Mouse (Mus musculus) Patski (cell line): Measurements from ENCODE around the gene F2r. TPM values are rescaled to one million over a fixed set of nuclear protein-coding genes. Genes with fewer than 3 reads are reported as not detected.

ENCODE experiments used
- ATAC-seq: fragments of 100-300 bp; one replicate; pipeline ENCODE4 v1.8.0; 2021
- CTCF ChIA-PET: fragments of 350-600 bp; sonication (Branson Sonifier 250); formaldehyde crosslinking; loops from one replicate; lab custom pipeline; 2022; ENCODE audit warnings: inconsistent platforms; lab: Charles Lee
- POLR2A ChIA-PET: fragments of 350-600 bp; sonication (Branson Sonifier 250); formaldehyde crosslinking; loops from one replicate; lab custom pipeline; 2022; ENCODE audit warnings: antibody characterized with exemption, inconsistent platforms; lab: Charles Lee
- DNase-seq: peaks from one replicate; pipeline ENCODE4 v3.0.0-alpha.2; 2011; ENCODE audit warnings: low read depth, low spot score
- H3K27me3 ChIP-seq: fragments of 371-371 bp; one replicate; pipeline ENCODE4 v1.5.1; 2021
- CTCF ChIP-seq: fragments of 100-300 bp; IDR thresholded peaks from one replicate; pipeline ENCODE4 v1.5.1; 2021
- in situ Hi-C: fragments of 300-500 bp; cut with MboI; formaldehyde crosslinking; loops from 3 replicates; pipeline ENCODE4 v1.11.1; 2018; ENCODE audit warnings: low pct_unique_long_range_greater_than_20kb, mixed read lengths
- polyA plus RNA-seq: library from polyadenylated mRNA; unstranded; gene quantifications from one replicate; pipeline ENCODE4 v1.2.3, GENCODE M21; 2021

Gene F2r
- polyA plus RNA-seq, 1 experiment from 2014 or later: 168 TPM

GRCm38 (mm10) chr13:95614757-95615156, 3.5 kb downstream of the F2r start:
- in situ Hi-C loops: no loop called here
- H3K27me3 ChIP-seq: no peaks in the 10 kb centered on the region
- DNase-seq: no peak
- TF ChIP-seq CTCF: no peak
- CTCF ChIA-PET: interaction anchor here (0.9 kb wide), 1 partner anchor 28 kb away, joined by 3 read pairs; no protein-coding TSS in a partner anchor
- POLR2A ChIA-PET: interaction anchor here (0.6 kb wide), 1 partner anchor 981 kb away, joined by 4 read pairs; no protein-coding TSS in a partner anchor
- no peak for ATAC-seq

GRCm38 (mm10) chr13:95612243-95612642, 6.0 kb downstream of the F2r start:
- CTCF ChIA-PET: interaction anchor here (1.0 to 1.2 kb wide), 2 partner anchors 12 to 21 kb away, joined by 3 read pairs; no protein-coding TSS in a partner anchor
- ATAC-seq: no peak
- POLR2A ChIA-PET: no interaction called here
- TF ChIP-seq CTCF: no peak
- in situ Hi-C loops: no loop called here
- DNase-seq: no peak
- H3K27me3 ChIP-seq: no peaks in the 10 kb centered on the region

- peak; percentile 81 for ATAC-seq
- ChIA-PET CTCF (interaction anchor here (1.0 to 1.2 kb wide), 2 partner anchors 13 to 22 kb away, joined by 3 read pairs; no protein-coding TSS in a partner anchor), POLR2A (no interaction called here)
- no peak for TF ChIP-seq CTCF
- in situ Hi-C loops: no loop called here
- DNase-seq: peak; percentile 67
- H3K27me3 ChIP-seq: no peaks in the 10 kb centered on the region
Observed at GRCm38 (mm10) chr13:95611752-95612151, 6.5 kb downstream of the F2r start.

- DNase-seq: no peak
- H3K27me3 ChIP-seq: no peaks in the 10 kb centered on the region
- in situ Hi-C loops: no loop called here
- CTCF ChIA-PET: interaction anchor here (1.0 to 1.2 kb wide), 2 partner anchors 13 to 22 kb away, joined by 3 read pairs; no protein-coding TSS in a partner anchor
- ATAC-seq: no peak
- TF ChIP-seq CTCF: no peak
- POLR2A ChIA-PET: no interaction called here
Observed at GRCm38 (mm10) chr13:95610786-95611562, 7.3 kb downstream of the F2r start.

- CTCF ChIA-PET: no interaction called here
- in situ Hi-C loops: no loop called here
- no peak for TF ChIP-seq CTCF
- POLR2A ChIA-PET: no interaction called here
- no peaks in the 10 kb centered on the region for H3K27me3 ChIP-seq
- ATAC-seq (no peak), DNase-seq (no peak)
Observed at GRCm38 (mm10) chr13:95609088-95609420, 9.2 kb downstream of the F2r start.

GRCm38 (mm10) chr13:95608416-95609087, 9.7 kb downstream of the F2r start:
- ChIA-PET CTCF (no interaction called here), POLR2A (no interaction called here)
- in situ Hi-C loops: no loop called here
- TF ChIP-seq CTCF: no peak
- DNase-seq (peak; percentile 53), ATAC-seq (peak; percentile 68)
- H3K27me3 ChIP-seq: no peaks in the 10 kb centered on the region

GRCm38 (mm10) chr13:95607019-95607418, 11.3 kb downstream of the F2r start:
- TF ChIP-seq CTCF: no peak
- in situ Hi-C loops: no loop called here
- DNase-seq (no peak), ATAC-seq (no peak)
- H3K27me3 ChIP-seq: no peaks in the 10 kb centered on the region
- CTCF ChIA-PET: interaction anchor here (1.1 kb wide), 1 partner anchor 43 kb away, joined by 3 read pairs; no protein-coding TSS in a partner anchor
- POLR2A ChIA-PET: no interaction called here

- no peak for DNase-seq
- no peak for TF ChIP-seq CTCF
- no peaks in the 10 kb centered on the region for H3K27me3 ChIP-seq
- POLR2A ChIA-PET: no interaction called here
- ATAC-seq: no peak
- CTCF ChIA-PET: interaction anchor here (1.0 kb wide), 1 partner anchor 69 kb away, joined by 3 read pairs; no protein-coding TSS in a partner anchor
- in situ Hi-C loops: no loop called here
Observed at GRCm38 (mm10) chr13:95604288-95604687, 14.0 kb downstream of the F2r start.

- ChIA-PET POLR2A (no interaction called here), CTCF (no interaction called here)
- TF ChIP-seq CTCF: no peak
- DNase-seq (no peak), ATAC-seq (no peak)
- in situ Hi-C loops: no loop called here
- H3K27me3 ChIP-seq: no peaks in the 10 kb centered on the region
Observed at GRCm38 (mm10) chr13:95599833-95600359, 18.4 kb downstream of the F2r start.

GRCm38 (mm10) chr13:95598232-95598920, 19.9 kb downstream of the F2r start:
- ATAC-seq: no peak
- no peak for TF ChIP-seq CTCF
- DNase-seq: no peak
- H3K27me3 ChIP-seq: no peaks in the 10 kb centered on the region
- ChIA-PET POLR2A (interaction anchor here (0.6 kb wide), 1 partner anchor 32 kb away, joined by 3 read pairs; no protein-coding TSS in a partner anchor), CTCF (no interaction called here)
- in situ Hi-C loops: no loop called here
